8 mouse cellular contexts compared by ENCODE assay signal in genomic region chr9:106147851-106148431, GRCm38 (mm10). TPM values are rescaled to one million over a fixed set of nuclear protein-coding genes. Genes with fewer than 3 reads are reported as not detected.
A peak's percentile ranks its signal among the peaks of the same experiment; 100 is the strongest.
DNase-seq lines count a peak whose midpoint lies in the region; ATAC-seq and TF ChIP-seq lines count a peak whose summit lies in the region.
"Had no signal": no experiment of that assay in that cellular context is flagged by ENCODE, and none has a peak within 500 bp of the region (broad histone marks: within the 10 kb centered on the region; RNA-seq: fewer than 3 reads in every experiment).

No protein-coding gene starts in this region.

- H3K4me1 ChIP-seq in lung, postnatal 0 days (ENCODE audit: insufficient read depth, low read depth, low read length): no peaks in the 10 kb centered on the region; the same call in 1 of the 2 replicates
- H3K4me1 ChIP-seq in hindbrain, embryonic 11.5 days (replicated peaks; ENCODE audit: control insufficient read depth, insufficient read depth, low read length): peaks cover 4% of the 10 kb centered on the region; the same call in 1 of the 2 replicates
- peaks cover 27% of the 10 kb centered on the region for H3K4me1 ChIP-seq in megakaryocyte, embryonic 14.5 days

- no peak for TF ChIP-seq EP300 in lung, postnatal 0 days (IDR thresholded peaks at IDR 0.05)

- H3K9ac ChIP-seq in lung, postnatal 0 days (replicated peaks; ENCODE audit: low read depth): no peak overlapping the region
- H3K9ac ChIP-seq in hindbrain, embryonic 11.5 days (ENCODE audit: low read depth, low read length): peak overlapping the region; percentile 95

- 0 out of 2 replicates have a peak, but pooled peaks have one; percentile 2 for TF ChIP-seq CTCF in lung, postnatal 0 days (IDR thresholded peaks at IDR 0.05)

- H3K27me3 ChIP-seq in lung, postnatal 0 days (replicated peaks; ENCODE audit: insufficient read depth, low read length): peaks cover 18% of the 10 kb centered on the region
- 0 out of 2 replicates have a peak, but pooled peaks cover 4% of the 10 kb centered on the region for H3K27me3 ChIP-seq in hindbrain, embryonic 11.5 days (ENCODE audit: control insufficient read depth, insufficient read depth, low read length)
- peaks cover 77% of the 10 kb centered on the region for H3K27me3 ChIP-seq in megakaryocyte, embryonic 14.5 days (replicated peaks)

- no peaks in the 10 kb centered on the region for H3K9me3 ChIP-seq in lung, postnatal 0 days (ENCODE audit: low read length)
- no peaks in the 10 kb centered on the region for H3K9me3 ChIP-seq in hindbrain, embryonic 11.5 days (ENCODE audit: control insufficient read depth, low read length)
- H3K9me3 ChIP-seq in megakaryocyte, embryonic 14.5 days: no peaks in the 10 kb centered on the region

- 0 out of 2 replicates have a peak overlapping the region, but pooled peaks have one; percentile 19 for H3K4me3 ChIP-seq in lung, postnatal 0 days (ENCODE audit: low read depth, low read length)
- H3K4me3 ChIP-seq in hindbrain, embryonic 11.5 days (ENCODE audit: low read depth, low read length): peak overlapping the region; percentile 80
- peak overlapping the region; percentile 14 for H3K4me3 ChIP-seq in megakaryocyte, embryonic 14.5 days (replicated peaks)

- no peaks in the 10 kb centered on the region for H3K36me3 ChIP-seq in lung, postnatal 0 days (ENCODE audit: insufficient read depth, low read length)
- no peaks in the 10 kb centered on the region for H3K36me3 ChIP-seq in hindbrain, embryonic 11.5 days (ENCODE audit: control insufficient read depth, insufficient read depth, low read length)
- no peaks in the 10 kb centered on the region for H3K36me3 ChIP-seq in megakaryocyte, embryonic 14.5 days (replicated peaks; ENCODE audit: low read length)

- peak; percentile 17 for ATAC-seq in lung, postnatal 0 days
- ATAC-seq in hindbrain, embryonic 11.5 days (ENCODE audit: low FRiP score): peak; percentile 78

- H3K4me2 ChIP-seq in lung, postnatal 0 days (replicated peaks; ENCODE audit: low read depth, low read length): no peak overlapping the region
- H3K4me2 ChIP-seq in hindbrain, embryonic 11.5 days (replicated peaks; ENCODE audit: low read depth, low read length): peak overlapping the region; percentile 70

- no peak overlapping the region for H3K27ac ChIP-seq in lung, postnatal 0 days (ENCODE audit: low read length)
- peak overlapping the region; percentile 82 for H3K27ac ChIP-seq in hindbrain, embryonic 11.5 days (ENCODE audit: low read depth, low read length)

- DNase-seq in lung, postnatal 0 days (ENCODE audit: low spot score): no peak
- DNase-seq in lung, postnatal 25 days (ENCODE audit: low spot score): no peak
- peak; percentile 57 for DNase-seq in hindbrain, embryonic 11.5 days (ENCODE audit: low spot score)
- DNase-seq in right cerebral cortex, postnatal 25 days: no peak
- DNase-seq in B cell, adult 2 months: no peak
- no peak for DNase-seq in gastrocnemius, adult 18-20 months (ENCODE audit: low spot score)

- 2% methylated on average over 10 of the region's 10 CpGs for WGBS in lung, postnatal 0 days
- WGBS in hindbrain, embryonic 11.5 days: 2% methylated on average over 10 of the region's 10 CpGs

RNA-seq across cellular contexts. Expression of gene Glyctk, which starts 10.0 kb away (rescaled TPM):
- polyA plus RNA-seq in lung, postnatal 0 days (2015; fragmentation: Nextera tagmentation; extraction: Ambion mirVana): 0.67 and 0.71 TPM in 2 replicates
- 3.9 and 4.9 TPM in 2 replicates for polyA plus RNA-seq in hindbrain, embryonic 11.5 days (2014; fragmentation: Nextera tagmentation; extraction: Ambion mirVana)
- polyA plus RNA-seq in megakaryocyte, embryonic 14.5 days (2012; ENCODE audit: insufficient read depth, low replicate concordance): 1.1 and 4.1 TPM in 2 replicates
- 1 to 10 TPM in 1 of 2 experiments, under 1 TPM in 1; 0.93 to 2.4 TPM for total RNA-seq in gastrocnemius, adult 18-20 months (2021)

RNA-seq across cellular contexts. Expression of gene Wdr82, which starts 22.8 kb away (rescaled TPM):
- polyA plus RNA-seq in lung, postnatal 0 days (2015; fragmentation: Nextera tagmentation; extraction: Ambion mirVana): 11.3 and 13.2 TPM in 2 replicates
- polyA plus RNA-seq in hindbrain, embryonic 11.5 days (2014; fragmentation: Nextera tagmentation; extraction: Ambion mirVana): 32.7 and 32.8 TPM in 2 replicates
- 3.7 and 4.5 TPM in 2 replicates for polyA plus RNA-seq in megakaryocyte, embryonic 14.5 days (2012; ENCODE audit: insufficient read depth, low replicate concordance)
- 10 to 100 TPM; 18.9 to 23.9 TPM for total RNA-seq in gastrocnemius, adult 18-20 months (2021)

RNA-seq across cellular contexts. Expression of gene Col6a4, which starts 51.4 kb away (rescaled TPM):
- polyA plus RNA-seq in lung, postnatal 0 days (2015; fragmentation: Nextera tagmentation; extraction: Ambion mirVana): 0.81 and 0.93 TPM in 2 replicates
- 0.19 and 0.21 TPM in 2 replicates for polyA plus RNA-seq in hindbrain, embryonic 11.5 days (2014; fragmentation: Nextera tagmentation; extraction: Ambion mirVana)
- polyA plus RNA-seq in megakaryocyte, embryonic 14.5 days (2012; ENCODE audit: insufficient read depth, low replicate concordance): not detected in 2 replicates
- total RNA-seq in gastrocnemius, adult 18-20 months (2021): under 1 TPM in 1 of 2 experiments, not detected in 1; 0.14 TPM
- total RNA-seq: neutrophil, adult 5-6 weeks had no signal

RNA-seq across cellular contexts. Expression of gene Ppm1m, which starts 51.6 kb away (rescaled TPM):
- 33.4 and 37.2 TPM in 2 replicates for polyA plus RNA-seq in lung, postnatal 0 days (2015; fragmentation: Nextera tagmentation; extraction: Ambion mirVana)
- polyA plus RNA-seq in hindbrain, embryonic 11.5 days (2014; fragmentation: Nextera tagmentation; extraction: Ambion mirVana): 21.7 TPM in 2 replicates
- 8.2 and 12.4 TPM in 2 replicates for polyA plus RNA-seq in megakaryocyte, embryonic 14.5 days (2012; ENCODE audit: insufficient read depth, low replicate concordance)
- total RNA-seq in gastrocnemius, adult 18-20 months (2021): 1 to 10 TPM; 2.7 to 3.7 TPM

RNA-seq across cellular contexts. Expression of gene Twf2, which starts 55.0 kb away (rescaled TPM):
- 64.2 and 64.6 TPM in 2 replicates for polyA plus RNA-seq in lung, postnatal 0 days (2015; fragmentation: Nextera tagmentation; extraction: Ambion mirVana)
- 57.3 and 59.6 TPM in 2 replicates for polyA plus RNA-seq in hindbrain, embryonic 11.5 days (2014; fragmentation: Nextera tagmentation; extraction: Ambion mirVana)
- polyA plus RNA-seq in megakaryocyte, embryonic 14.5 days (2012; ENCODE audit: insufficient read depth, low replicate concordance): 149 TPM in 2 replicates
- 100 to 1,000 TPM; 204 to 208 TPM for total RNA-seq in gastrocnemius, adult 18-20 months (2021)

Comparison
In these comparisons a context has a peak if more than half of its experiments do, and no peak if none do; other contexts are left out.
1. H3K4me3 ChIP-seq: peak in every context shown above with its lines; median percentile 80 in hindbrain, embryonic 11.5 days; 19 in lung, postnatal 0 days; 14 in megakaryocyte, embryonic 14.5 days.